Mouse (Mus musculus) stomach, postnatal 0 days (tissue): ENCODE measurements at regions not wholly inside any gene's neighbourhood (a gene's known extent, or its start where the extent isn't known, plus 50 kb on each side); places are given as distances from the start of the nearest gene placed in this dataset.

ENCODE experiments used
- CTCF ChIP-seq: IDR thresholded peaks from 2 replicates; pipeline ENCODE4 v1.5.1; 2016; ENCODE audit warnings: antibody characterized with exemption, low read depth, mild to moderate bottlenecking, moderate library complexity
- EP300 ChIP-seq: optimal IDR thresholded peaks from 2 replicates; pipeline ENCODE3; 2016; ENCODE audit warnings: antibody characterized with exemption

- TF ChIP-seq CTCF (no peak), EP300 (no peak)
Measured at GRCm38 (mm10) chr10:15746866-15747265, 1028.9 kb upstream of the Gje1 start.
